Mouse (Mus musculus) cerebellum, adult 2 months (tissue): ENCODE data around the gene Batf. TPM values are rescaled to one million over a fixed set of nuclear protein-coding genes. Genes with fewer than 3 reads are reported as not detected.

Source experiments
- DNase-seq, 2 experiments: peaks; one replicate each; pipeline ENCODE4 v3.0.0; 2021
- H3K27ac ChIP-seq: fragments of 200-500 bp; 2 replicates; pipeline ENCODE4 v1.5.1; 2012; ENCODE audit warnings: low read length, control low read depth, inconsistent platforms; ENCODE audit not compliant: insufficient read depth
- H3K27me3 ChIP-seq: fragments of 200-500 bp; 2 replicates; pipeline ENCODE4 v1.6.1; 2012; ENCODE audit warnings: inconsistent platforms, mild to moderate bottlenecking, low read length, moderate library complexity; ENCODE audit not compliant: control insufficient read depth, insufficient read depth
- H3K4me1 ChIP-seq: fragments of 200-500 bp; 2 replicates; pipeline ENCODE4 v1.6.1; 2011; ENCODE audit warnings: low read length; ENCODE audit not compliant: control insufficient read depth, insufficient read depth
- H3K4me3 ChIP-seq: fragments of 200-500 bp; replicated peaks from 2 replicates; pipeline ENCODE3; 2011; ENCODE audit warnings: mild to moderate bottlenecking, low read depth, low read length, control low read depth; ENCODE audit not compliant: insufficient read depth
- CTCF ChIP-seq: fragments of 200-500 bp; IDR thresholded peaks from 2 replicates; pipeline ENCODE4 v1.5.1; 2011; ENCODE audit warnings: low read depth, mild to moderate bottlenecking, control low read depth, low read length, moderate library complexity, borderline replicate concordance; ENCODE audit not compliant: insufficient read depth
- POLR2A ChIP-seq: fragments of 200-500 bp; IDR thresholded peaks from 2 replicates; pipeline ENCODE4 v1.6.1; 2011; ENCODE audit warnings: low read length, control low read depth, borderline replicate concordance; ENCODE audit not compliant: insufficient read depth
- WGBS: fragments of 180-500 bp; shearing (Covaris S2); methylation state at CpG from one replicate; pipeline ENCODE4 v1.1.7; 2018; 5-methylcytosine and 5-hydroxymethylcytosine counted together
- polyA plus RNA-seq: library from polyadenylated mRNA; depleted of rRNA; stranded (reverse); fragments of >200 nt; gene quantifications from 2 replicates; pipeline ENCODE4 v1.2.3, GENCODE M21; 2012; rRNA removed

The Batf gene
- 0.30 and 0.38 TPM in 2 replicates for polyA plus RNA-seq

- TF ChIP-seq CTCF (no peak), POLR2A (no peak)
Observed at GRCm38 (mm10) chr12:85686466-85687216, at the start of gene Batf. TSS of gene Batf (plus strand) at chr12:85686669.

DNA sequence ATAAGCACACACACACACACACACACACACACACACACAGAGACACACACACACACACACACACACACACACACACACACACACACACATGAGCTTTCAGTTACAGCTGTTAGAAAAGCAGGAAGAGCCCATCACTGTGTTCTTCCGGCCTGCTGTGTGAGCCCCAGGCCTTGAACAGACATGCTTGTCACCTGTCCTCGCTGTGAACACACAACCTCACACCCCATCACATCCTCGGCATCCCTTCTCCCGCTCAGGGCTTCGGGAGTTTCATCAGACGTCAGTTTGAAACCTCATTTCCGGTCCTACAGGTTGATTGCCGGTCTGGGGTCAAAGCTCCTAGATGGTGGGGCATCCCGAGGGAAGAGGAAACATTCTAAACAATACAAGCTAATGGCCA, 48.5 kb upstream of the Batf start:
- Histone ChIP-seq H3K27me3 (no peaks in the 10 kb centered on the region), H3K4me1 (peaks cover 15% of the 10 kb centered on the region), H3K4me3 (no peak overlapping the region), H3K27ac (no peak overlapping the region)
- no peak for DNase-seq
- TF ChIP-seq CTCF: no peak
- TF ChIP-seq POLR2A: no peak
- WGBS: 86% methylated on average over 9 of the region's 9 CpGs

More at GRCm38 (mm10) chr12:85686466-85687216, at the start of gene Batf:
- no peaks in the 10 kb centered on the region for H3K27me3 ChIP-seq
- DNase-seq: no peak
- no peaks in the 10 kb centered on the region for H3K4me1 ChIP-seq
- 62% methylated on average over 22 of the region's 22 CpGs for WGBS
- H3K27ac ChIP-seq: no peak within 1 kb of the TSS
- no peak within 1 kb of the TSS for H3K4me3 ChIP-seq

- 50% methylated on average over 20 of the region's 20 CpGs for WGBS
- DNase-seq: peak; percentile 36 to 42
- H3K27ac ChIP-seq: no peak overlapping the region
- no peaks in the 10 kb centered on the region for H3K27me3 ChIP-seq
- H3K4me3 ChIP-seq: no peak overlapping the region
- TF ChIP-seq POLR2A (no peak), CTCF (no peak)
- H3K4me1 ChIP-seq: peaks cover 15% of the 10 kb centered on the region
Observed at GRCm38 (mm10) chr12:85638541-85639325, 47.7 kb upstream of the Batf start.

DNA sequence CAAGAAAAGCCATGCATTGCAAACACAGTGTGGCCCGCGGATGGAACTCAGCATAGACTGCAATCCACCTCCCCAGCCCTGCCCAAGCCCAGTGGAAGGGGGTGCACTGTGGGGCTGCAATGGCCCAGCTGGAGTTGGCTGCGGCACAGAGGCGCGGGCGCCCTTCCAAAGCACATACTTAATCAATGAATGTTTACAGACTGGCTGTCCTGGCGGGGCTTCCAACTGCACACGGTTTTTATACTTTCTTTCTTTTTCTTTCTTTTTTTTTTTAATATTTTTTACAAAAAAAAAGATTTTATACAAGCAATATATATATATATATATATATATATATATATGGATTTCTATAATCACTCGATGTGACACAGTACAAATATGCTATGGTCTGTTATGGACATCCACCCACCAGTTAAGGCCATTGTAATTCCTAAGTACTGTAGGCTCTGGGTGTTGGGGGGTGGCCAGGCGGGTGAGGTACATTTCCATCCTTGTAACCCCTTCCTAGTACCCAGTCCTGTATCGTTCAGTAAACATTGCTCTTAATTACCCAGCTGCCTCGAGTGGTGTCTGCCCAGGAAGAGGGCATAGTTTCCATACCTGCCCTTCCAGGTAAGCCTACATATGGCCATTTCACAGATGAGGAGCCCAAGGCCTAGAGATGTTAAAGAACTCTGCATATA, 47.0 kb upstream of the Batf start:
- WGBS: 49% methylated on average over 12 of the region's 12 CpGs
- Histone ChIP-seq H3K27ac (no peak overlapping the region), H3K4me3 (no peak overlapping the region), H3K27me3 (no peaks in the 10 kb centered on the region), H3K4me1 (peaks cover 15% of the 10 kb centered on the region)
- TF ChIP-seq CTCF: no peak
- TF ChIP-seq POLR2A: no peak
- DNase-seq: peak; percentile 41 to 43

- H3K4me3 ChIP-seq: no peak overlapping the region
- H3K4me1 ChIP-seq: peaks cover 15% of the 10 kb centered on the region
- WGBS: 73% methylated on average over 10 of the region's 10 CpGs
- no peak for DNase-seq
- no peaks in the 10 kb centered on the region for H3K27me3 ChIP-seq
- no peak overlapping the region for H3K27ac ChIP-seq
- TF ChIP-seq POLR2A: no peak
- no peak for TF ChIP-seq CTCF
Observed at GRCm38 (mm10) chr12:85640852-85641563, 45.5 kb upstream of the Batf start.

- Histone ChIP-seq H3K27me3 (no peaks in the 10 kb centered on the region), H3K4me1 (peaks cover 15% of the 10 kb centered on the region), H3K27ac (no peak overlapping the region), H3K4me3 (no peak overlapping the region)
- TF ChIP-seq CTCF (no peak), POLR2A (no peak)
- 19% methylated on average over 4 of the region's 4 CpGs for WGBS
- DNase-seq: no peak
Observed at GRCm38 (mm10) chr12:85641564-85641931, 44.9 kb upstream of the Batf start.

- TF ChIP-seq POLR2A: no peak
- TF ChIP-seq CTCF: no peak
- 89% methylated on average over 5 of the region's 5 CpGs for WGBS
- no peaks in the 10 kb centered on the region for H3K27me3 ChIP-seq
- H3K27ac ChIP-seq: no peak overlapping the region
- H3K4me3 ChIP-seq: no peak overlapping the region
- DNase-seq: no peak
- peaks cover 11% of the 10 kb centered on the region for H3K4me1 ChIP-seq
Observed at GRCm38 (mm10) chr12:85643735-85644134, 42.7 kb upstream of the Batf start.
